Mouse (Mus musculus): Measurements from ENCODE around the gene Tmem117. TPM values are rescaled to one million over a fixed set of nuclear protein-coding genes. Genes with fewer than 3 reads are reported as not detected.

Tmem117 gene
- polyA plus RNA-seq, 1 experiment = 5.2 TPM

DNA sequence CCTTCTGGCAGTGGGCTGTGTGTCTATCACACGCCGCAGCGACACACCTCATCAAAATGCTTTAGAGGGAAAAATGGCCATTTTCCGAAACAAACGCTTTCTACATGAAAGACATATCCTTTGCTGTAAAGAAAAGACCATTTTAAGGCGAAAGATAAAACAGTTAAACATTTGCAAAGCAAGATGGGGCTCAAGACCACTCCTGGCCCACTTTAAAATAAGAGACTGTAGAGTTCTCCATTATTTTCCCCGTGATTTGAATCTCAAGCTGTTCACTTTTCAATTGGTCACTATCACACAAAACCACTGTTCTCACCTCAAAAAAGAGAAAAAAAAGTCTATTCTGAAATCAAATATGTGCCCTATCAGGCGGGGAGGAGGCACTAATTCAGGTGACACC is 38.9 kb upstream of the Tmem117 start:
- TF ChIP-seq CTCF (IDR thresholded peaks at IDR 0.05; ENCODE audit: extremely low read depth, insufficient read length, insufficient replicate concordance, low read depth, low read length) = no peak
- H3K27ac ChIP-seq (ENCODE audit: insufficient read depth, low read depth, low read length) = no peak overlapping the region
- WGBS = 10% methylated on average over 8 of the region's 8 CpGs

DNA sequence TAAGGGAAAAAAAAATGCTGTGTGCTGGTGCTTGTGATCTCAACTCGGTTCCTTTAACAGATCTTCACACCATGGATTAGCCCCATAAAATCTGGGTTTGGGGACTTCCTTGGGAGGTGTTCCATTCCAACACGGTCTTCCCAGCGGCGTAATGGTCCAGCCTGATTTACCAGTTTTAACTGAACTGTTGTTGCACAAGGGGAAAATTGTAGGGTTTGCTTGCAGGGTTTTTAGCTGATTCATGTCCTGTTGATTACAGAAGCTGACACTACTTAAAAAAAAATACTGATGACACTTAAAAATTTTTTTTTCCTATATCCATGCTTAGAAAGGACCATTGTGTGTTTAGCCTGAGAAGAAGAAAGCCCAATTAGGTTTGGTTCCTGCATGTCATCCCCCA is 37.7 kb upstream of the Tmem117 start:
- Histone ChIP-seq H3K4me1 (ENCODE audit: control insufficient read depth, insufficient read depth, insufficient read length, low read length) (peaks cover 8% of the 10 kb centered on the region; the same call in 1 of the 2 replicates), H3K36me3 (ENCODE audit: control insufficient read depth, insufficient read depth, low read length) (peaks cover 3% of the 10 kb centered on the region), H3K27ac (ENCODE audit: insufficient read depth, low read depth, low read length) (no peak overlapping the region), H3K4me3 (ENCODE audit: low read depth, low read length) (no peak overlapping the region), H3K27me3 (ENCODE audit: control insufficient read depth, insufficient read depth, low read length) (no peaks in the 10 kb centered on the region)
- no peak for TF ChIP-seq POLR2A (IDR thresholded peaks at IDR 0.05; ENCODE audit: low read depth, low read length)
- no peak for TF ChIP-seq CTCF (IDR thresholded peaks at IDR 0.05; ENCODE audit: extremely low read depth, insufficient read length, insufficient replicate concordance, low read depth, low read length)
- WGBS = 69% methylated on average over 4 of the region's 4 CpGs

More for the DNA sequence above, 38.9 kb upstream of the Tmem117 start:
- H3K4me1 ChIP-seq (ENCODE audit: control insufficient read depth, insufficient read depth, insufficient read length, low read length) = peaks cover 8% of the 10 kb centered on the region; the same call in 1 of the 2 replicates
- H3K27me3 ChIP-seq (ENCODE audit: control insufficient read depth, insufficient read depth, low read length) = no peaks in the 10 kb centered on the region
- peak overlapping the region; percentile 43; the same call in 1 of the 2 replicates for H3K4me3 ChIP-seq (ENCODE audit: low read depth, low read length)
- H3K36me3 ChIP-seq (ENCODE audit: control insufficient read depth, insufficient read depth, low read length) = peaks cover 12% of the 10 kb centered on the region

GRCm38 (mm10) chr15:94593586-94593985 is 35.4 kb upstream of the Tmem117 start:
- 22% methylated on average over 1 of the region's 1 CpGs for WGBS
- Histone ChIP-seq H3K36me3 (ENCODE audit: control insufficient read depth, insufficient read depth, low read length) (no peaks in the 10 kb centered on the region), H3K4me1 (ENCODE audit: control insufficient read depth, insufficient read depth, insufficient read length, low read length) (peaks cover 6% of the 10 kb centered on the region; the same call in 1 of the 2 replicates), H3K27ac (ENCODE audit: insufficient read depth, low read depth, low read length) (no peak overlapping the region), H3K27me3 (ENCODE audit: control insufficient read depth, insufficient read depth, low read length) (no peaks in the 10 kb centered on the region), H3K4me3 (ENCODE audit: low read depth, low read length) (no peak overlapping the region)
- no peak for TF ChIP-seq POLR2A (IDR thresholded peaks at IDR 0.05; ENCODE audit: low read depth, low read length)

GRCm38 (mm10) chr15:94600145-94600707 is 28.8 kb upstream of the Tmem117 start:
- TF ChIP-seq CTCF (IDR thresholded peaks at IDR 0.05; ENCODE audit: extremely low read depth, insufficient read length, insufficient replicate concordance, low read depth, low read length) (no peak), POLR2A (IDR thresholded peaks at IDR 0.05; ENCODE audit: low read depth, low read length) (no peak)
- H3K27ac ChIP-seq (ENCODE audit: insufficient read depth, low read depth, low read length) = no peak overlapping the region
- 26% methylated on average over 11 of the region's 11 CpGs for WGBS
- H3K4me1 ChIP-seq (ENCODE audit: control insufficient read depth, insufficient read depth, insufficient read length, low read length) = peaks cover 12% of the 10 kb centered on the region
- no peaks in the 10 kb centered on the region for H3K27me3 ChIP-seq (ENCODE audit: control insufficient read depth, insufficient read depth, low read length)
- H3K36me3 ChIP-seq (ENCODE audit: control insufficient read depth, insufficient read depth, low read length) = no peaks in the 10 kb centered on the region
- no peak overlapping the region for H3K4me3 ChIP-seq (ENCODE audit: low read depth, low read length)

DNA sequence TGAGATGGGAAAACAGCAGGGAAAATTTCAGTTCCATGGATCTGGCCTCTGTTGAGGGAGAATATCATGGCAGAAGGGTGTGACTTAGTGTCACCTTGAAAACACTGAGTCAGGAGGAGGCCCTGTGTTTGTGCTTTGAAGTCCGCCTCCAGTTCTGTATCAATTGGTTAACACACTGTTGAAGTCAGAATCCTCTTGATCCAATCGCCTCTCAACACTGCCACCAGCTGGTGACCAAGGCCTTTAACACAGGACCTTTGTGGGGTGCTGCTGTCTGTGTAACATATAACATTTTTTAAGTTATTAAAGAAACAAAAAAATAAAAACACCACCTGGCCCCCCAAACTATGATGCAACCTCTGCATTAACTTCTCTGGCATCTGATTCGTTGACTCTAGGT is 27.7 kb upstream of the Tmem117 start:
- Histone ChIP-seq H3K27ac (ENCODE audit: insufficient read depth, low read depth, low read length) (no peak overlapping the region), H3K4me3 (ENCODE audit: low read depth, low read length) (no peak overlapping the region), H3K27me3 (ENCODE audit: control insufficient read depth, insufficient read depth, low read length) (no peaks in the 10 kb centered on the region), H3K36me3 (ENCODE audit: control insufficient read depth, insufficient read depth, low read length) (no peaks in the 10 kb centered on the region), H3K4me1 (ENCODE audit: control insufficient read depth, insufficient read depth, insufficient read length, low read length) (peaks cover 12% of the 10 kb centered on the region)
- 8% methylated on average over 3 of the region's 3 CpGs for WGBS
- TF ChIP-seq CTCF (IDR thresholded peaks at IDR 0.05; ENCODE audit: extremely low read depth, insufficient read length, insufficient replicate concordance, low read depth, low read length) (peak; percentile 62; the same call in 1 of the 2 replicates), POLR2A (IDR thresholded peaks at IDR 0.05; ENCODE audit: low read depth, low read length) (no peak)

- no peak for TF ChIP-seq CTCF (IDR thresholded peaks at IDR 0.05; ENCODE audit: extremely low read depth, insufficient read length, insufficient replicate concordance, low read depth, low read length)
- no peak for TF ChIP-seq POLR2A (IDR thresholded peaks at IDR 0.05; ENCODE audit: low read depth, low read length)
- Histone ChIP-seq H3K36me3 (ENCODE audit: control insufficient read depth, insufficient read depth, low read length) (no peaks in the 10 kb centered on the region), H3K4me1 (ENCODE audit: control insufficient read depth, insufficient read depth, insufficient read length, low read length) (peaks cover 12% of the 10 kb centered on the region), H3K27ac (ENCODE audit: insufficient read depth, low read depth, low read length) (no peak overlapping the region), H3K27me3 (ENCODE audit: control insufficient read depth, insufficient read depth, low read length) (no peaks in the 10 kb centered on the region), H3K4me3 (ENCODE audit: low read depth, low read length) (no peak overlapping the region)
- 69% methylated on average over 3 of the region's 3 CpGs for WGBS
Measured at GRCm38 (mm10) chr15:94602441-94602840, 26.6 kb upstream of the Tmem117 start.

- TF ChIP-seq CTCF (IDR thresholded peaks at IDR 0.05; ENCODE audit: extremely low read depth, insufficient read length, insufficient replicate concordance, low read depth, low read length) = no peak
- TF ChIP-seq POLR2A (IDR thresholded peaks at IDR 0.05; ENCODE audit: low read depth, low read length) = no peak
- no peaks in the 10 kb centered on the region for H3K4me1 ChIP-seq (ENCODE audit: control insufficient read depth, insufficient read depth, insufficient read length, low read length)
- H3K27ac ChIP-seq (ENCODE audit: insufficient read depth, low read depth, low read length) = no peak overlapping the region
- 90% methylated on average over 8 of the region's 8 CpGs for WGBS
- H3K4me3 ChIP-seq (ENCODE audit: low read depth, low read length) = no peak overlapping the region
- H3K36me3 ChIP-seq (ENCODE audit: control insufficient read depth, insufficient read depth, low read length) = no peaks in the 10 kb centered on the region
- H3K27me3 ChIP-seq (ENCODE audit: control insufficient read depth, insufficient read depth, low read length) = no peaks in the 10 kb centered on the region
Measured at GRCm38 (mm10) chr15:94607768-94608167, 21.3 kb upstream of the Tmem117 start.

Measured in small intestine, adult 2 months (tissue).